Mouse (Mus musculus) ES-E14 (cell line): ENCODE data around the gene Mat2b. TPM values are rescaled to one million over a fixed set of nuclear protein-coding genes. Genes with fewer than 3 reads are reported as not detected.

ENCODE experiments used
- DNase-seq: peaks from one replicate; pipeline ENCODE4 v3.0.0-alpha.2; 2013; ENCODE audit warnings: low read depth, low spot score
- H3K27ac ChIP-seq: 2 replicates; pipeline ENCODE4 v1.5.1; 2012; ENCODE audit warnings: low read depth, mild to moderate bottlenecking, low read length, moderate library complexity, mixed read lengths; ENCODE audit not compliant: poor library complexity, insufficient read depth, severe bottlenecking
- H3K36me3 ChIP-seq: 2 replicates; pipeline ENCODE4 v1.6.1; 2012; ENCODE audit warnings: mild to moderate bottlenecking, low read length, moderate library complexity, mixed read lengths; ENCODE audit not compliant: control insufficient read depth, poor library complexity, insufficient read depth, severe bottlenecking
- H3K4me1 ChIP-seq, 2 experiments: fragments of 150-350 bp in 1 of 2; sonication (generic) in 1 of 2; 2 replicates each; pipeline ENCODE4 v1.6.1; 2012; ENCODE audit warnings: low read length in 2 of 2, mild to moderate bottlenecking in 1 of 2, mixed read lengths in 1 of 2; ENCODE audit not compliant: control insufficient read depth in 2 of 2, insufficient read depth in 2 of 2, poor library complexity in 1 of 2
- H3K4me3 ChIP-seq, 2 experiments: fragments of 150-350 bp in 1 of 2; sonication (generic) in 1 of 2; 2 replicates each; pipeline ENCODE4 v1.5.1; 2012; ENCODE audit warnings: low read length in 2 of 2, low read depth in 1 of 2, mild to moderate bottlenecking in 1 of 2, mixed read lengths in 1 of 2; ENCODE audit not compliant: insufficient read depth in 1 of 2, poor library complexity in 1 of 2, severe bottlenecking in 1 of 2
- H3K9ac ChIP-seq: 2 replicates; pipeline ENCODE4 v1.6.1; 2012; ENCODE audit warnings: low read depth, mild to moderate bottlenecking, low read length, mixed read lengths; ENCODE audit not compliant: poor library complexity, insufficient read depth, severe bottlenecking
- H3K9me3 ChIP-seq: fragments of 150-350 bp; sonication (generic); 2 replicates; pipeline ENCODE4 v1.6.1; 2012; ENCODE audit warnings: low read depth, mild to moderate bottlenecking, low read length; ENCODE audit not compliant: control insufficient read depth, insufficient read depth
- CHD2 ChIP-seq: IDR thresholded peaks from 2 replicates; pipeline ENCODE4 v1.6.1; 2014; ENCODE audit warnings: mild to moderate bottlenecking, low read depth, low read length, inconsistent platforms
- HCFC1 ChIP-seq: IDR thresholded peaks from 2 replicates; pipeline ENCODE4 v1.6.1; 2012; ENCODE audit warnings: low read length, inconsistent platforms, borderline replicate concordance; ENCODE audit not compliant: insufficient read depth
- MAFK ChIP-seq: IDR thresholded peaks from 2 replicates; pipeline ENCODE4 v1.6.1; 2014; ENCODE audit warnings: mild to moderate bottlenecking, low read depth, low read length, inconsistent platforms; ENCODE audit not compliant: insufficient read depth
- ZC3H11A ChIP-seq: IDR thresholded peaks from 2 replicates; pipeline ENCODE4 v1.6.1; 2012; ENCODE audit warnings: low read depth, mild to moderate bottlenecking, inconsistent platforms, low read length, borderline replicate concordance
- ZNF384 ChIP-seq: IDR thresholded peaks from 2 replicates; pipeline ENCODE4 v1.6.1; 2012; ENCODE audit warnings: low read depth, low read length, inconsistent platforms
- in situ Hi-C, 2 experiments: fragments of 600-800 bp; cut with MboI; formaldehyde crosslinking; loops; one replicate each; pipeline ENCODE4 v1.15.1; 2025; ENCODE audit warnings: low sequenced_read_pairs in 2 of 2, inconsistent platforms in 1 of 2; ENCODE audit not compliant: unreplicated experiment in 2 of 2
- total RNA-seq: library from RNA; depleted of rRNA; stranded (reverse); fragments of 300-350 nt; gene quantifications from 2 replicates; pipeline ENCODE4 v1.2.3, GENCODE M21; 2012; rRNA removed

The Mat2b gene
- total RNA-seq, 1 experiment: 81.1 TPM

DNA sequence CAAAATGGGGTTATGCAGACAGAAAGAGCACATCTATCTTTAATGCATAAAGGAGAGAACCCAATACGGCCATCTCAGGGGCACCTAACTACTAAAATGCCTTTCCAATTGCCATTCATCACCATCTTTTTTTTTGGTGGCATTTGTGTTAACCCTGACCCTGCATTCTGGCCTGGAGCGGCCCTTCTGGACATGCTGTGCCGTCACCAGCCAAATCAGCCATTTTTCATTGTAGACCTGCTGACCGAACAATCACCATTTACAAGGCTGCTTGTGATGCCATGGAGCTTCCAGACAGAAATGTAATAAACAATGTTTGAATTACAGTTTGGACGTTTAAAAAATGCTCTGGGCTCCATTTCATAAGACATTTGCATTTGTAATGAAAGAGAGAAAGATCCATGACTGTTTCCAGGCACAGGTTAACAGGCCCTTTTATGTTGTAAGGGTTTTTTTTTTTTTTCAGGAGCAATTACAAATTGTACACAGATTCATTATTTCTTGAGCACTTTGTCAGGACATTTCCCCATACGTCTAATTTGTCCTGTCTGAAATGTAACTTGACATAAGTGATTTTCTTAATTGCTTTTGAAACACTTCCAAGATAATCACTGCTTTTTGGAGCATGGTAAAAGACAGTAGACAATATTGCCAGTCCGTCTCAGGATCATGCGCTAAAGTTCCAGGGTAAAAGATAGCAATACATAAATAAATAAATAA is 45.1 kb downstream of the Mat2b start:
- DNase-seq: no peak
- Histone ChIP-seq H3K4me3 (no peak overlapping the region), H3K27ac (no peak overlapping the region), H3K4me1 (0 out of 4 replicates have a peak, but pooled peaks cover 0 to 2% of the 10 kb centered on the region in 2 experiments), H3K9ac (no peak overlapping the region), H3K36me3 (no peaks in the 10 kb centered on the region), H3K9me3 (no peaks in the 10 kb centered on the region)
- no peak for TF ChIP-seq ZC3H11A
- no peak for TF ChIP-seq CHD2
- no peak for TF ChIP-seq ZNF384
- no peak for TF ChIP-seq HCFC1
- TF ChIP-seq MAFK: no peak
- in situ Hi-C loops: no loop called here

DNA sequence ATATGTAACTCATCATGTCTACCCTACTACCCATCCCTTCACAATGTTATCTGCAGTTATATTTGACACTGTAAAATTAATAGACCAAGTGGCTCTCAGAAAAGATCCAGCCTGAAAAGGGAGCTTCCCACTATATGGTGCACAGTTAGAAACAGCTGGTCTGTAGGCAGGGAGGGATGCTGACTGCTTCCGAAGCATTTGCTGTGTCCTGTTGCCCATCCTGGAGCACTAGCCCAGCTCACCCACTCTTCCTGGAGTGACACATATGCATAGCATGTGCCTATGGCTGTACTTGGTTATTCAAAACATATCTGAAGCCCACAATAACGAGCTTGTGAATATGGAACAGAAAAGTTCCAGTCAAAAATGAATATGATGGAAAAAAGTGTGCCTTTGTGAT is 47.8 kb downstream of the Mat2b start:
- Histone ChIP-seq H3K9me3 (no peaks in the 10 kb centered on the region), H3K27ac (no peak overlapping the region), H3K36me3 (no peaks in the 10 kb centered on the region), H3K9ac (no peak overlapping the region), H3K4me1 (no peaks in the 10 kb centered on the region), H3K4me3 (no peak overlapping the region)
- in situ Hi-C loops: no loop called here
- TF ChIP-seq ZNF384: no peak
- no peak for TF ChIP-seq MAFK
- TF ChIP-seq ZC3H11A: no peak
- no peak for TF ChIP-seq CHD2
- no peak for TF ChIP-seq HCFC1
- DNase-seq: no peak

Other genes starting within 250 kb of the Mat2b start
- gene Hmmr, start 38.2 kb upstream of the Mat2b start, total RNA-seq: 108 TPM in 2 replicates
- 124 and 133 TPM in 2 replicates for gene Nudcd2, start 38.5 kb upstream of the Mat2b start, total RNA-seq
- gene Ccng1, start 60.1 kb upstream of the Mat2b start, total RNA-seq: 202 and 252 TPM in 2 replicates